Mouse (Mus musculus) embryo, embryonic 10 days (tissue): Measurements from ENCODE around the gene Grik1.

Experiments
- DNase-seq: peaks from one replicate; pipeline ENCODE4 v3.0.0-alpha.2; 2015; ENCODE audit warnings: low spot score

Grik1 gene

DNA sequence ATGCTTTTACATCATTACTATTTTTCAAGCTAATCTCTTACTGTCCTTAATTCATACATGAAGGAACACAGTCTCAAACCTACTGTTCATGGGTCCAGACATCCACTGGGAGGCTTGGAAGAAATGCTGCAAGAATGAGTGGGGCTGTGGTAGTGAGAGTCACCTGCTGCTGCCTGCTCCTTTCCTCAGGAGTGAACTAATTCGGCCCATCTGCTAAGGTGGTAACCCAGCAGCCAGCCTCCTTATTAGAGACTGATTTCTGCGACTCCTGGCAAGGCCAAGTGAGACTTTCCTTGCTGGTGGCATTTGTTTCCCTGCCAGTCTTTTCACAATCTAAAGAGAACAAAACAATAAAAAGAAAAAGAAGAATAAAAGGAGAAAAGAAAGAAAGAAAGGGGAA is 147.9 kb downstream of the Grik1 start:
- DNase-seq = no peak

DNA sequence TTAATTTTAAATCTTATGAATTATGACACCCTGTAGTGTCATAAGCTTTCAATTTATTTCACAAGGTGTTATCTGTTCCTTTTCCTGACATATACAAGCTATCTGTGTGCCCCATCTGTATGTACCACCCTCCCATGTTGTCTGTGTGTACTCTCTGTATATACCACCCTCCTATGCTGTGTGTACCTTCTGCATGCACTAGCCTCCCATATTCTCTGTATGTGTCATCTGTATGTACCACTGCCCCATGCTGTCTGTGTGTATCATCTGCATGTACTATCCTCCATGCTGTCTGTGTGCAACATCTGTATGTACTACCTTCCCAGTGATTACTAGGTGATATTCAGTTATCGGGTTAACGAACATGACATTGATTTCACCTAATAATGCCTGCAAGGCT is 148.5 kb downstream of the Grik1 start:
- no peak for DNase-seq

DNA sequence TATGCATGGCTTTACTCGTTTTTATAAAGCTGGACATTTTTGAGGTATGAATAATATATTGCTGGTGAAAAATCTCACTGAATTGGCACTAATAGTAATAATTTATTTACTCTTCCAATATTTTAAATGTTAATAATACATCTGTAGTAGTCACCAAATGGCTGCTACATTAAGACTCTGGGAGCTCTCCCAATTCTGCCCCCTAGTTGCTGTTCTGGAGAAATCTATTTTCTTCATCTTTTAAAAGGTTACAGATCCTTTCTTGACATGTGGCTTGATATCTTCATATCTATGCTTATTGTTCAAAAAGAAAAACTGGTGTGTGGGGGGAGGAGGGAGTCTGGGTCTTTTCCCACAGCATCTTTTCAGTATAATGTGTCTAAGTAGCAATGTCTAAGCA is 151.2 kb downstream of the Grik1 start:
- no peak for DNase-seq

DNA sequence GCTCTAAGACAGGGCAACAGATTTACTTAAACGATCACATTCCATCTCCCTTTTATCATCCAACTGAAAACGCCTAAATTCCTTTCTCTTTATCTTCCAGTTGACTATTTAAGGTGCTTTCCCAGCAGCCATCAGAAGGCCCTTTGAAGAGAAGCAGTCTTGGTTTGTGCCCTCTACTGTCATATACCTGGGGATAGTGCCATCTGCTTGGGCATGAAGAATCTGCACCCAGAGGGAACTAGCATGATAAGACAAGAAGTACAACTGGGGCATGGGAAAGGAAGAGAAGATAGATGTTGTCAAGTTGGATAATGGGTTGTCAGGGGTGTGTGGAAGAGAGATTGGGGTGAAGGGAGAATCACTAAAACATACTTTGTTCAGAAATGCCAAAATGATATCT is 157.1 kb downstream of the Grik1 start:
- no peak for DNase-seq

DNA sequence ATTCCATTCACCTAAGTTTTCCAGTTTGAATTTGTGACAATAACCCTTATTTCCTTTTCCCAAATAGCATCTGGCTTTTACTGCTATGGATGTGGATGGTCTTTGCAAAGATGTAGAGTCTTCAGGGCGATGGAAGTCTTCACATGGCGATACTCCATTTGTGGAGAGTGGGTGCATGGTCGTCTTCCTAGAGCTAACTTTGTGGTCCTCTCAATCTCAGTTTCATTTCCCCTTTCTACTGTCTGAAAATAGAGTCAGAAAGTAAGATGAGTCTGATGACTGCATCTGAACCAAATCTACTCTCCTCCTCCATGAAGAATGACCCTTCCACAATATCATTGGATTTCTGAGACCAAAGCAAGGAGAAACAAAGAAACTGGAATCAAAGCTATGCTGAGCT is 159.0 kb downstream of the Grik1 start:
- DNase-seq = no peak

DNA sequence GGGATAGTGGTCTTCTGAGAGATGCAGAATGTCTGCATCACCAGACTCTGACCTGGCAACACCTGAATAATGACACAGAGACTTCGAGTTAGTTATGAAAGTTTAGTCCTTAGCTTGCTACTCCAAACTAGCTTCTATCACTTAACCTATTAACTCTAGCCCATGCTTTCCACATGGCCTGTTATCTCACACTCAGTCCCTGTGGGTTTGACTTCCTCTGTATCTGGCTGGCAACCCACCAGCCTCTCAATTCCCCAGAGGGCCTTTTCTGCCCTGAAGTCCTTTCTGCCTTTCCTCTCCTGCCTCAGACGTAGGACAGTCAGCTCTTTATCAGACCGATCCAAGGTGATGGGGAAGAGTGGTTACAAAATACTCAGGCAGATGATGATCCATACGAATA is 165.0 kb downstream of the Grik1 start:
- no peak for DNase-seq

DNA sequence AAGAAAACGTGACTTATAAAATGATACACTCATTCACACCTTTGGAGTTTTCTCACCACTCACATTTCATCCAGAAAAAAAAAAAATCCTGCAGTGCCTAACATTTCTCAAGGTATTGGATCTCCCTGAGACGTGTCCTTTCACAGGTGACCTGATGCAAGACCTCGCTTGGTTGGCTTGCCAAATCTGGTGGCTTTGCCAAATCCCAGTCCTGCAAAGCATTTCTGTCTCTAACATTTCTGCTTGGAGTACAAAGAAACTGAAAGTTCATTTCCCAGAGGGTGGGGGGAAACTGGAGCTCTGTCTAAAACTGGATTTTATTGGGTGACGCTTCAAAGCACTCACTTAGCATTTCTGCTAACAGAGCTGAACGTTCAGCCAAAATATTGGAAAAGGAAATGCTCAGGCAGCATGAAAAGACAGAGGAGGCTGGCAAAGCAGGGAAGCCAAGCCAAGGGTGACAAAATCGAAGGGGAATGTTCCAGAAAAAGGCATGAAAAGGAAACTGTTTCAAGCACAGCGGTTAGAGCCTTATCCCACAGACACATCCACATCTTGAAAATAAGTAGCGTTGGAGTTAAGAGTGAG is 177.4 kb downstream of the Grik1 start:
- no peak for DNase-seq

DNA sequence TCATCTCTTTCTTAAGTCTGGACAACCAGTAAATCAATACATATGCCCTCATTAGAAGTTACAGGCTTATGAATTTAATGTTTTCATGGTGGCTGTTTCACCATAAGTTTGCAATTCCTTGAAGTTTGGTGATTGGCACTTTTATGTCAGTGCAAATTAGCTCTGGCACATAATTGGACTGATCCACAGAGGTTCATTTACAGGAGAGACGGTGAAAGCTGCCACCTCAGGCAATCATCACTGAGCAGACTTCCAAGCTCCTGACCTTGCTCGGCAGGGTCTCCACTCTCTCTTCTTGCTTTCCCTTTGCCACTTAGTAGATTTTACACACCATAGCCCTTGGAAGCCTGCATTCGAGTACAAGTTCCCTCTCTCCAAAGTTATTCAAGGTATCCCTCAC is 178.6 kb downstream of the Grik1 start:
- DNase-seq = no peak

DNA sequence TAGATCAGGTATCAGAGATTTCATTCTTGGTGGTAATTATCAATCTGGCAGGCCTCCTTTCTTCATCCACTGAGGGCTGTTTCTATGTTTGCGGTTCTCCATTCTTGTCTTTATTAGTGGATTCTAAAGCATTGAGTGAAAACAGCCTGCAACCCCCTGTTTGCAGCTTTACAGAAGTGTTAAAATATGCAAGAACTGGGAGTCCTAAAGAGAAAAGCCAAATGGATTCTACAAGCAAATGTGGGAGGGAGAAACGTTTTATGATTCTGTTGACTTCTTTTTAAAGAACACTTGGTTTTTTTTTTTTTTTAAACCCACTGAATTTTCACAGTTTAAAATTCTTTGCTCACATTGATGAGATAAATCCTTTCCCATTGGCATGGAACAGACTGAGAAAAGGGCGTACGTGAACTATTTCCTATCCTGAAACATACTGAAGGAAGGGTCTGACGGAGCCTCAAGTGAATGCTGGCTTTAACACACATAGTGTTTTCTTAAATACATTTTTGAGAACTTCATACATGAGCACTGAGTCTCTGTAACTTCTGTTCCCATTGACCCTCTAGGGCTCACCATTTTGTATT is 195.8 kb downstream of the Grik1 start:
- no peak for DNase-seq

DNA sequence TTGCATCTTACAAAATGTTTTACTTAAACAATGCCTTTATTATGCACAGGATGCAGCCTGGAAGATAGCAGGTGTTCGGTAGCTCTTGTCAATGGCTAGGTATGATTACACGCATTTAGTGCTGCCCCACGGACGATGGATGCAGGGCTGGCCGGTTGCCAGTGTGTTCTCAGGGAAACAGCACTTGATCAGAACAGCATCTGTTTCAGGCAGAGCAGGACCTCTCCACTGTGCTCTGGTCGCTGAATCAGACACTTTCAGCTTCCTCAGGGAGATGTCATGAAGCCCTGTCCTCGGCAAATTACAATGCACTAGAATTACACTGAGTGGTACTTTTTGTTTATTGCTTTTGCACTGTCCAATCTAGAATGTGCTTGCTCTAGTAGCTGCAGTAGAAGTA is 202.8 kb downstream of the Grik1 start:
- DNase-seq = no peak

DNA sequence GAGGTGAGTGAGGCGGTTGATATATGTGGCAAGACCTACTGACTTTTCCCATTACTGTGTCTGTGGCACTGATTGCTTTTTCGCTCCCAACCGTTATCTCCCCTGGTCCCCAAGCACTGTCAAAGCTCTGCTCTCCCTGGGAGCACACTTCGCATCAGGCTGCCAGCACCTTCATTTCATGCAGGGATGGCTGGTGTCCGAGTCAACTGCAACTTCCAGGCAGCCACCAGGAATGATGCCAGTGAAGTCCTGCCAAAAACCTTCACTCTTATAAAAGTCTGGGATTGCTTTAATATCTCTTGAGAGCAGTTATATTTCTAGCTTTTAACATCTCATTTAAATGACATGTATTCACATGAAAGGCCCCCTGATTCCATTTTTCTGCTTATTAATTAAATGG is 215.3 kb downstream of the Grik1 start:
- no peak for DNase-seq

DNA sequence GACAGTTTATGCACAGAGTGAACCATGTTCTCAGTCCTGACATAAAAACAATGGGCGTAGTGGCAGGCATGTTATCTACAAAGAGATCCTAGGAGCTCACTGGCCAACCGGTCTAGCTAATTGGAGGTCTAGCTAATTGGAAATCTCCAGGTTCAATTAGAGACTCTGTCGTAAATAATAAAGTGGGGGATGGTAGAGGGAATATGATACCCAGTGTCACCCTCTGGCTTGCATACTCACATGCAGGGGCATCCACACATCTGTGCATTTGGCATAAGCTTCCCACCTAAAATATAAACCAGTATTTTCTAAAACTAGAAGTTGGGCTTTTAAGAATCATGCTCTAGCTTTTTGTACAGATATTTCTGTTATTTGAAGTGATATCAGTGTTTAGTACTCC is 229.1 kb downstream of the Grik1 start:
- no peak for DNase-seq

DNA sequence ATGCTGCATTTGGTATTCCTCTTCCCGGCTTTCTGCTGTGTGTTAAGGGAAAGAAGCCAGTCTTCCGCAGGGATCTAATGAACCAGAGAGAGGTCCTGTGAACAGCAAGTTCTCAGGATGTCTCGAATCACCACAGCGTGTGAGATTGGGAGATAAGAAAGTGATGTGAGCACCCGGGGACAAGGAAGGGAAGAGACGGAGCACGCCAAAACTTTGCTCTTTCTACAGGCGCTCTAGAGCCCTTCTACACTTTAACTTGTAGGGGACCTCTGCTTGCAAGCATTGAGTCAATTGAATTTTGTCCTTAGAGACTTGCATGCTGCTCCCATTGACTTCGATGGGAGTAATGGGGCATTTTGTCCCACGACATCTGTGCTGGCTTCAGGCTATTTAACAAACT is 241.9 kb downstream of the Grik1 start:
- no peak for DNase-seq

DNA sequence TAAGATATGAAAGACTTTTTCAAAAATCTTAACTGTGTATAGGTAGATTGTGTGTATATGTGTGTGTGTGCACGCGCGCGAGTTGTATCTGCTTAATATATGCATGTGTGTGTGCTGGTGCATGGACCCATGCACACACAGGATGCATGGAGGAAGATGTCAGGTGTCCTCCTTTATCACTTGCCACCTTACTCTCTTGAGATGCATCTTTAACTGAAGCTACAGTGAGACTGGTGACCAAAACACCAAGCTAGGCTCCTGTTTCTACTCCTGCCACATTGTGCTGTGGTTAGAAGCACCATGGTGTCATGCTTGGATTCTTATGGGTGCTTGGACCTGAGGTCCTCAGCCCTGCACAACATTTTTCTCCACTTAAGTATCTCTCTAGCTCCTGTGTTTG is 245.7 kb downstream of the Grik1 start:
- no peak for DNase-seq

DNA sequence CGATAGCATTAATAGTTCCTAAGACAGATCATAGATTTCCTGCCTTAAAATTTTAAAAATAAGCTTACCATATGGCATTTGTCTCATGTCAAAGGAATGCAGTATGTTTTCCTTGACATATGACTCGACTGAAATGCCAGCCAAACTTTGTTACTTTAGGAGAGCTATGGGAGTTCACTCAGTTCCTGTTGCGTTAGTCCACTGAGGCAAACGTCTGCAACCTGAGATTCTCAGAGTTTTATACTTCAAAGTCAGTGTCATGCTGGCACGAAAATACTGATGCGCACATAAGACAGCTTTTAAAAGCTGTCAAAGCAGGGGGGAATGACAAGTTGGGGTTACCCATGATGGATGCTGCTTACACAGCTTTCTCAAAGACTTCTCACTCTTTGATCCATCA is 247.6 kb downstream of the Grik1 start:
- DNase-seq = peak; percentile 15

DNA sequence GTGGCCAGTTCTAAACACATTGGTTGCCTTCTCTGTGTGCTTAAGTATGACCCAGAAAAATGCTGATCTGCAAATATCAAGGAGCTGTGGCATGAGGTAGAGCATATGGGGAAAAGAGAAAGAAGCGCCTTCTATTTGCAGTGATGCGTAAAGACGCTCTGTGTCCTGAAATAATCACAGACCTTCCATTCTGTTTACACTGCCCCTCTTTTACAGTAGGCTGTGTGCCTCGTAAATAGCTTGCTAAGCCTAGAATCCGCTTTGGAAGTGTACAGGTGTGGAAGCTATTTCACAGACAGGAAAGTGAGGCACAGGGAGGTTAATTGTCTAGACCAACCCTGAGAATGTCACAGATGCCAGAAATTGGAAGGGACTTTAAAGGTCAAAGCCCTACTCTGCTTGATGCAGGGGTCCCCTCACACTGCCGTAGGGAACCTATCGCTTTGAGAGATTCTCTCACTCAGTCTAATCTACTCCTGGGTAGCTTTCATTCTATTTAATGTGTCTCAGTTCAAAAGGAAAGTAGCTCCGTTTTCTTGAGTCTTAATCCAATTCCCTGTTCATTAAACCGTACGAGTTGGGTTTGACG is 251.5 kb downstream of the Grik1 start:
- DNase-seq = no peak

DNA sequence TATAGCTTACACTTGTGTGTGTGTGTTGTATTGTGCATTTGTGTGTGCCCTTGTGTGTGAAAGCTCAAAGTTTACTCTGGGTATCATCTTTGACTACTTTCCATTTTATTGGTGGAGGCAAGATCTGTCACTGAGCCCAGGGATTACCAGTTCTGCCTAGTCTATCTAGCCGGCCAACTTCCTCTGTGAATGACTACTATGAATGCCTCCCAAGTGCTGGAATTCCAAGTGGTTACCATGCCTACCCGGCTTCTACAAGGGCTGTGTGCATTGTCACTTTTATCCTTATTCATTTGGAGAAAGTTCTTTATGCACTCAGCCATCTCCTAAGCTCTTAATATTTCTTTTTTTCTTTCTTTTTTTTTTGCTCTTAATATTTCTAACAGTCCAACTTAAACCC is 301.3 kb downstream of the Grik1 start:
- peak; percentile 69 for DNase-seq

DNA sequence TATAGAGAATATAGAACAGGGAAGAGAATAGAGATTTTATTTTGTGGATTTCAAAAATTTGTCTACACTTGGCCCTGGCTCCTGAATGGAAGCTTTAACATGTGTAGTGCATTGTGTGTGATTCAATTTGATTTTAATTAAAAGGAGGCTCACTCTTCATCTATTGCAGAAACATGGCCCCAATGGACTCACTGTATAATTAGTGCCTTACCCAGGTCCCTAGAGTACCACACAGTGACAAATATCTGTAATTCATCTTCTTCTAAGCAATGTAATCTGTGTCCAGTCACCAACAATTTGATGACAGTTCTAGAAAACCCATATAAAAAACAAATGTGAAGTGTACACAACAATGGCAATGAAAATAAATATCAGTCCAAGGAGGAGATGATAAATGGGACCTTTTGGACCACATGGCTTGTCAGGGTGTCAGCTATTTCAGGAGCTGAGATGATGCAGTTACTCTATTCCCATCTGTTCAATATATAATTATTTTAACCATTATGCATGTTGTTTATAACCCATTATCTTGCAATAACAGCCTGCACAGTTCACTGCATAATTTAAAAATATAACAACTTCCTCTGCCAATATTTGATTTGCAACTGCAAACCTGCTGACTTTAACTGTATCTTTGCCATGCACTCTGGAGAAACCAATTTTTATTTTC is 305.7 kb downstream of the Grik1 start:
- no peak for DNase-seq

DNA sequence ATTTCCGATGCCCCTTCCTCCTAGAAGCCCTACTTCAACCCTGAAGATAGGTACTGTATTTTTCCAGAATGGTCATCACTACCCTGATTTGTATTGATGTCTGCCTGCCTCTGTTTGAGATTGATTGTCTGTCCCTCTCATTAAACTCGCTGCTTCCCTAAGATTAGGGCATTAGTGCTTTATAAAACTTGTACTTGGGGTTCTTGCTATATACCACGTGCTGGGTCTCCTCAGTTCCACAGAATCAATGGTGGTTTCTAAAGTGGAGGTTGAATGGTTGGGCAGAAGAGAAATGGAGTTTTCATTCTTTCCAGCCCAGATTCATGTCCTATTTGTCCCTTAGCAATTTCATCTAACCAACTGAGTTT is 316.0 kb downstream of the Grik1 start:
- no peak for DNase-seq

DNA sequence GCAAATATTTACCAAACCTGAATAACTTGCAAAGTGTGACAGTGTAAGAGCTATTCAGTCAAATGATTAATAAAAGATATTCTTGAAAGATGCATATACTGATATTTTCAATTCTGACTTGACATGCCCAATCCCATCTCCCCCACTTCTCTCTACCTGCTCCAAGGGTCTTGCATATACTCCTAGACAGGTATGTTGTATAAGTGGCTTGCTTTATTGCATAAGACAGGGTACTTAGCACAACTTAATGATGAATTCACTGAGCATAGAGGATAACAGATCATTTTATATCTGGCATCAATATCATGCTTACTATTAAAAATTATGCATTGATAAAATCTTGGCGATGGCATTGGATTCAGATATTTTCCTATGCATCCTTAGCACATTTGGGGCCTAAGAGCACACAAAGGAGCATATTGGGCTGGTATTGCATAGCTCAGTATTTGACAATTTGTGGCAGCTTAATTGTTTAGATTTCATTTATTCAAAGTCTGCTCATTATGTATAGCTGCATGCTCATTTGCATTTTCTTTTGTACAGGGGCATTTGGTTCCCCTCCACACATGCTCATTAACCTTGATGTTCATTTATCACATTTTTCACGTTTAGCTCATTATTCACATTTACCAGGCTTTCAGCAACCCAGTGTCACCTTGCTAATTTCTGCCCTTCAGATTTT is 316.5 kb downstream of the Grik1 start:
- DNase-seq = no peak

DNA sequence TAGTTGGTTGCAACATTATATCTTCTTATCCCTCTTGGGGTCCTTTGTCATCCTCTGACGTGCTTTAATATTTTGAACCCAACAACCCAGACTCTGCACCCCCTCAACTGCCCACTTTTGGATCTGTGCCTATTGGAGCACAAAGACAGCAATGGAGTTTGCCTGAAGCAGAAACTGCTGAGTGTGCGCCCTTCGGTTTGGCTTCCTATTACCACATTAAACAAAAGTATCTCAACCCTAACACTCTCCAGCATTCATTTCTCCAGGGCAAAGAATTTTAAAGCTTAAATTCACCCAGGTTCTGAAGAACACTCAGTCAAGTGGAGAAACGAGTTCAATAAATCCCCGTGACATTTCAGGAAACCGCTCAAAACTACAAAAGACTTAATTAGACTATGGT is 318.2 kb downstream of the Grik1 start:
- DNase-seq = no peak

DNA sequence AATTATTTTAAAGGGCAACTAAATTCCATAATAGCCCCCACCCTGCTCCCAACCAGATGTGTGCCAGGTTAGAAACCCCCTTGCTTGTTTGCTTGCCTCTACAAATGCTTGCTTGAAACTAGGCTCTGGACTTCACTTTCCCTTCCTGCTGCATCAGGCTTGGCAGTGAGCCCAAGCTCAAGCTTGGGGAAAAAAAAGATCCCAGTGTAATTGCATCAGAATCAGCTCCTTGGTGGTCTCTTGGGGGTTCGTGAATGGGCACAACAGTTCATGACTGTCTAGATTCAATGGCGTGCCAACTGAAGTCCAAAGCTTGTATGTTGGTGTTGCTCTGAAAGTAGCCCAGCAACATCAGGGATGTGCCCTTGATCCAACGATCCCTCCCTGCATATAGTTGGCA is 320.1 kb downstream of the Grik1 start:
- DNase-seq = no peak

DNA sequence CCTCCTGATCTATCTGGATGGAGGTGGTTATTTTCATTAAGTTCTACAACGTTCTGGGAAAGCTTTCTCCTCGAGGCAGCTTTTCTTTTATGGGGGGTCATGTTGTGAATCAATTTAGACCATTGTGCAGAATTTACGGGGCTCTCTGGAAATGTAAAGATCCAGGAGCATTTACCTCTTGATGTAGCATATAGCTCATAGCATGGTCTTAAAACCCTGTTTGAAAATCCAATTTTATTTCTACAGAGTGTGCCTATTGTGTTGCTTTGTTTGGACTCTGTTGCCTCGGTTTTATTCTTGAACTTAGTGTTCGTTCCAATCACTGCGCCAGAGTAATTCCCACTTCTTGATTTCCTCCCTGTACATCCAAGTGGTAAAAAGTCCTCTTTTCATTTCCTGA is 328.6 kb downstream of the Grik1 start:
- no peak for DNase-seq
